Mouse (Mus musculus) right cerebral cortex, postnatal 4 days (tissue): ENCODE measurements at regions not wholly inside any gene's neighbourhood (a gene's known extent, or its start where the extent isn't known, plus 50 kb on each side); places are given as distances from the start of the nearest gene placed in this dataset.
A peak's percentile ranks its signal among the peaks of the same experiment; 100 is the strongest.

Experiments used
- DNase-seq: peaks from one replicate; pipeline ENCODE4 v3.0.0-alpha.2; 2022

DNA sequence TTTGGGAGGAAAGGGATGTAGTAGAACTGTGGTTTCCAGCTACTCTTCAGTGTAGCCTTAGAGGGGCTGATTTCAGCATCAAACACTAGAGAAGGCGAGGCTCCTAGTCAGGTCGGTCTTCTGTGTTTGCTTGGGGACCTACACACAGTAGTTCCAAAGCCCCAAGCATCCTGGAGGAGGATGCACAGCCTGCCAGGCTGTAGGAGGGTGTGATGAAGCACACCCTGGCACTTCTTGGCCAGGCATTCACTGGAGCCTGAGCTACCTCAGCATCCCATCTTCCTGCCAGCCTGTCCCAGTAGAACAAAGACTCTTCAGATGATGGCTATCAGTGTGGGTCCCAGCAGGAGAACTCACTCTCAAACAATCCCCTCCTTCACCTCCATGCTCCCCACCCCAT lies 233.4 kb upstream of the Tbx18 start:
- DNase-seq, result no peak

DNA sequence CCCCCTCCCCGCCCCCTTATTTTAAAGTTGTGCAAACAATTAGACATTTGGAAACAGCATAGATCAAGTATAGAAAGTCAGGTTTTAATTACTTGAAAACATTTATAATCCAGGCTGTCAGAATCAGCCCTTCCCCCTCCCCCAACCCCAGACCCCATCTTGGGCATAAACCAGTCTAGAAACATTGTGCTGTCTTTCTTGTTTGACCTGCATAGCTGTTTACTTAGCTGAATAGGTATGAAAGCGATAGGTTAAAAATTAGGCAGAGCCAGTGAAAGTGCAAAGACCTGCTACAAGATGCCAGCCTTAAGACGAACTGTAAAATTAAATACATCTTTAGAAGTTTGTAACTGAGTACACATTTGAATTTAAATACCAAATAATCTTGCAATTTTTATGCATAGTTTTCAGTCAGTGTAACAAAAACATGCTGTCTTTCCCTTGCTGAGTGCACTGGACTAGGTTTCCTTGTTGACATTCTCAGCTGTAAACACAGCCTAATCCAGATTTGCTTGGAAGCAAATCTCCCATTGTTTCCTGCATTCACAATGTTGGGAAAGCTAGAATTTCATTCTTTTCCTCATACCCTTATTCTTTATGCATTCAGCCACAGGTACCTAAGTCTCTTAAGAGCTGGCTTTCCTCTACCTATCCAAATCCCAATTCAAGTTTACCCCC lies 234.2 kb upstream of the Tbx18 start:
- no peak for DNase-seq

DNA sequence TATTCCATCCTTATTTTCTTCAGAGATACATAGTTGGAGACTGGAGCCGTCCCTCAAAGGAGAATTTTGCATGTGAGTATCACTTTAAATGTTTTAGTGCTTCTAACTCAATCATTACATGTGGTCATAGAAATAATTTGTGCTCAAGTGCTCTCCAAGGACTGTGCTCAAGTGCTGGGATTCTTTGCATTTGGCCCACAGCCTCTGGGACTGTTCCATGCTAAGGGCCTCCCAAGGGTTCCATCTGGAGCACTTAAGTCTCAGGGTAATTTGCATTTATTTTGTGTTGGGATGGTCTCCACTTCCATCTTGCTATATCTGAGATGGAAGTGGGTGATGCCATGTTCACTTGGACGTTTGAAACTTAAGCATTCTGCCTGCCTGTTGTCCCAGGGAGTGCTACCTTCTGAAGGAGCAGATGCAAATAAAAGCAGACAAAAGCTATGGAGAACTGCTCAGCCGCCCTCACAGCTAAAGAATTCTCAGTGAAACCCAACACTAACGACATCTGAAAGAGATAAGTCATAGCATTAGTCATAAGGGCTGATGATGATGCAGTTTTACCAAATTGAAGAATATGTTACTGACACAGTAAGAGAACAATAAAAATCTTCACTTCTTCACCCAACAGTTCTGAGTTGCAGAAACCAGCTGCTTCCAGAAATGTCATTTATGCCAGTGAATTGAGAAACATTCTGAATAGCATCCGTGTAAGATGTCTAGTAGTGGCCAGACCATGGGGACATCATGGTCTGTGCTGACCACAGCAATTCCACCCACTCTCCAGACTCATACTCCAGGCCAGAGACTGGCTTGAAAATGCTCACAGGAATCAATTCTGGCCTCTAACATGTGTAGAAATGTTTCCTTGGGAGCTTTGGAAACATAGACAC lies 237.4 kb upstream of the Tbx18 start:
- no peak for DNase-seq

DNA sequence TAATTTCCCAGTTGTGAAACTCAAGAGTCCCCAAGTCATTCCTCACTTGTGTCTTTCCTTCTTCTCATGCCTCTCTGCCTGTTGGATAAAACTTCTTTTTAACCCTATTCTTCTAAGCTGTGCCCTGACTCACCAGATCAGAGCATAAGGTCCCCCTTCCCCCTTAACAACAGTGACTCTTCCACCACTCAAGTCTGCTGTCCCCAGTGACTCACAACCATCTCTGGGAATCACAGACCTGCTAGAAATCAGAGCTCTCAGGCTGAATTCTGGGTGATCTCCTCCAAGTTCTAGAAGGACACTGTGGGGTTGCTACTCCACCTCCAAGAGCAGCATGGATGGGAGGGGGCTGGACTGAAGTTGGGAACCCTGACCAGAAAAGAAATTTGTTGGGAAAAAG lies 239.5 kb upstream of the Tbx18 start:
- no peak for DNase-seq

DNA sequence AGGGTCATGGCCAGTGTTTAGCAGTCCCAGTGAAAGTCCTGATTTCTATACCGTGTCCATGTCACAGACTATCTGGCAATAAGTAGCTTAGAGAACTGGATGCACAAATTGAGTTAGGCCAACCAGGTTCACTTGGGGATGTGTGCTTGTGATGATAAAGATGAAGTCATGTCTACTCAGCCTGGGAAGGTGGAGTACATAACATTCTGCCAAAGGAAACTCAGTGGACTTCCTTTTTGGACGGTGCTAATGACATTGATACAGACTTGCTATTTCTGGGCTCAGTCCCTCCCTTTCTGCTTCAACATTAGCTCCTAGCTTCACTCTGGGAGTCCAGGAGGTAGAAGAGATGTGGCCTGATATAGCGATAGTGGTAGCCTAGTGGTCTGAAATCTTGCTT lies 240.7 kb upstream of the Tbx18 start:
- no peak for DNase-seq

DNA sequence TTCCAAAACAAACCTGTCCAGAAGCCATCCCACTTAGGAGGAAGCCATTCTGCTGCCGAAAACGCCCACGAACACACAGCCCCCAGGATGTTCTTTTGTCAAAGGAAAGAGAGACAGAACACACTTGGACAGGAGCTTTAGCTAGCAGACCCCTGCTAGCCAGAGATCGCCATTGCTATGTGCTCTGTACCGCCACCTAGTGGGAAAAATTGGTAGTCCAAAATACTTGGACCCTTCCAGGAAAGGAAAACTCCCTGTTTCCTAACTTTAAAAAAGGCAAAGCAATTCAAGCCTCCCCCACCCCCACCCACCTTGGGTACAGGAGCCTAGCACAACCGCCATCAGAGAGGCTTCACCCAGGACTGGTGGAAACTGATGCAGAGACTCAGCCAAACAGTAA lies 242.5 kb upstream of the Tbx18 start:
- DNase-seq, result peak; percentile 8

DNA sequence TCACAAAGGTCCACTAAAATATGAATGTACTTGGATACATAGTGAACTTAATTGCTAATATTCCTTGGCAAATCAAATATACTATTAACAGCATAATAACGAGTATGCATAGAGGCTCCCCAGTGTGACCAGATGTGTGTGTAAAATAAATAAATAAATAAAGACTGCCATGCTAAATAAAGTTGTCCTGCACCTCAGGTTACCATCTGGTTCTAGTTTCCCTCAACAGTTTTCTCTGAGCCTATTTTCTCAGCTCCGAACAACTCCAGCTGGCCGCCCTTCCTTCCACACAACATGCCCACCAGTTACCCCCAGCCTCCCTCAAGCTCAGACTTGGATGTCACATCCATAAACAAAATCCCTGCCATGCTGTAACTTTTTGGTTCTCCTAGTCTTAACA lies 253.8 kb upstream of the Tbx18 start:
- DNase-seq, result no peak

DNA sequence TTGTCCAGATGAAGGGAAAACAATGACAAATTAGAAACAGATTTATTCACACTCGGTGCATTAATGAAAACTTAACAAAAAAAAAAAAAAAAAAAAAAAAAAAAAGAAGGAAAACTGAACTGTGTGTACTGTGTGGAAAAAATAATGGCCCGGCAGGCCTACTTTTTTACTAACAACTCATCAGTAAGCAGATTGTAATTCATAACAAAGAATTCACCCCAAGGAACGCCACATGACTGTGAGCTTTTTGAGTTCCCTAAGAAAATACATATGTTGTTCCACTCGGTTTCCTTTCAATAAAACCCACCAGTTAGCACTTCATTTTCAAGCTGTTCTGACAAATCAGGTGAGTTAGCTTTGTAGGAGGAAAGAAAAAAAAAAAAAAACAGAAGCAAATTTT lies 254.4 kb upstream of the Tbx18 start:
- DNase-seq, result no peak

DNA sequence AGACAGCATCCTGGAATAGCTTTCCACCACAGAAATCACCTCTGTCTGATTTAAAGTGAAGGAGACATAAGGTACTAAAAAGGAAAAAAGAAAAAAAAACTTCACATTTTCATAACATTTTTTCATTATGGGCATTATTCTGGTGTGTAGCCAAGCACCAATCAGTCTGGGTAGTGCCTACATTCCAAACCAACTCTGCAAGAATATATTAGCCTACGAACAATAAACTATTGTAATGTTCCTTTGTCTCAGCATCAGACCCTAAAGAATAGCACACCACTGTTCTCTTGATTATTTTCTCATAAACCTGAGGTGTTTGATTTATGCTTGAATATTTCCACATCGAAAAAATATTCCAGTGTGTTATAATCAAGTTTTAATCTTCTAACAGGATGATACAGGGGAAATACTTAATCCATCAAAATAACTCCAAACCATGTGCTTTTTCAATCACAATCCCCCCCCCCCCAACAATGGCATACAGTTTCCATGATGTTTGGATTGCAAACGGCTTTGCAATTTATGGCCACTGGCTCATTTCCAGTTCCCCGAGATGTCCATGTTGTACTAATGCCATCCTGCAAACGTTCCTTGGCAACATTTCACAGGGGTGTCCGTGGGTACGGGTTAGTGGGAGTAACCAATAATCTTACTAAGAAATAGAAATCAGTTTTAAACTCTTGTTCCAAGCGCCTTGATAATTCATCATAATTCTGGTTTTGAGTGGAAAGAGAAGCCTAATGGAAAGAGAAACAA lies 275.1 kb upstream of the Tbx18 start:
- no peak for DNase-seq

DNA sequence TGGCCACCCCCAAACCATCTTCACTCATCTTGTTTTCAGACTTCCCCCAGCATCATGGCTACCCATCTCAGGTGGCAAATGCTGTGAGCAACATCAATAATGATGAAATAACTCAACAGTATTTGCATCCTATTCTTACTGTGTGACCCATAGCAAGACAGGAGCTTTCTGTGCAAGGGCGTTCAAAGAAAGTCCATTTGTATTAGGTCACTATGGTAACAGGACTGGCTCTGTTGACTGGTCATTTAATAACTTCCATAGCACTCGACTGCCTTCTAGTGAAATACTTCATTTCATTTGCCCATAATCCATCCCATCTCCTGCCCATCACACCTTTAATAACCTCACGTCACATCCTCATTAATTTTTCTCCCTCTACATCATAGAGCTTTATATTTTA lies 292.7 kb upstream of the Tbx18 start:
- DNase-seq, result no peak

DNA sequence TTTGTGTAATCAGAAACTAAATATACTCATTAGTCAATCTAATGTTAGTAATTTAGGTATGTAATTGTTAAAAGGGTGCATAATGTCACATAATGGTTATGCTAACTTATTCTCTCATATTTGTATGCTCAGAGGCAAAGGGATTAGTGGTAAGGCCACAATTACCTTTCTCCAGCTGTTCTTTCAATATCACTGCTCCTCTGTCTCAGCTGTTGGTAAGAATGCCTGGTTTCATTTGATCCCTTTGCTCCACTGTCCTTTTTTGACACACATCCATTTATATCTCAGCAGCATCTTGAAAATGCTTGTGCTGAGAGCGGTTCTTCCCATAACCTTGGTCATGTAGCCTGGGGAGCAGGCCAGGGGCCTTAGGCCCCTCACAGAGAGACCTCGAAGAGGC lies 294.9 kb upstream of the Tbx18 start:
- DNase-seq, result no peak

DNA sequence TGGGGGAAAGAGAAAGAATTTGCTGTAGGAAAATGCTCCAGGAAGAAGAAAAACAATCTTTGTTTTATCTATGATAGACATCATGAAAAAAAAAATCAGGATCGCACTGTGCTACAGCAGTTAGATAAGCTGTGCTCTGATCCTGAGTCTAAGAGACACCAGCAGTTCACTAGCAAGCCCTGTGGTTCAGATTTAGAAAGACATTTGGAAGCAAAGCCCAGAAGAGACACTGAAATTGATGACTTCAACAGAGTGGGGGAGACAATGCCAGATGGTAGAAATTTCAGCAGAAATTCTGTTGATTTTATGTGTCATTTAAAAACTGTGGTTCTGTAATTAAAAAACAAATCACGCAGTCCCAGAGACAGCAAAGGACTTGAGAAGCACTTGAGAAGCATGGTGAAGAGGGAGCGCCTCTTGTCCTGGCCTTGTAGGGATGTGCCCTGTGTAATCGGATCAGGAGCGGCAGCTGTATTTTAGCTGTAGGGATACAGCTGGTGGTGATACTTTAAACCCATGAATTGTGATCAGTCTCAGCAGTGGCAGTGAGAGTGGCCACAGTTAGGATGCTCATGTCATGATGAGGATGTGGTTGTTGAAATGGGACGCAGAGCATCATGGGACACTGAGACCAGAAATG lies 296.4 kb upstream of the Nt5e start:
- DNase-seq, result no peak

DNA sequence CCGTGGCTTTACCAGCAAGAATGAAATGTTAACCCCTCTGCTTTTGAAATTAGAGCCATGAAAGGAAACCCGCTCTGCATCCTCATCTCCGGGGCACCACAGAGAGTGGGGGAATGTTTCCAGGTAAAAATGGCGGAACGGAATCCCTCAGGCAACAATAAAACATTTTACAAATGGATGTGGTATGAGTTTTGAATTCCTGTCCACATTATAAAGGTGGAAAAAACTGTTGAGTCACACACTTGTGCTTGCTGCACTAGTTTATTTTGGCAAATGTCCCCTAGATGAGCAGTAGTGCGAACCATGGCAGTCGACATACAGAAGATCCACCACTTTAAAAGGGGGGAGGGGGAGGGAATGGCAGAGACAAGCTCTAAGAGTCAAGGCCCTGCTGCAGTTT lies 289.4 kb upstream of the Nt5e start:
- no peak for DNase-seq

DNA sequence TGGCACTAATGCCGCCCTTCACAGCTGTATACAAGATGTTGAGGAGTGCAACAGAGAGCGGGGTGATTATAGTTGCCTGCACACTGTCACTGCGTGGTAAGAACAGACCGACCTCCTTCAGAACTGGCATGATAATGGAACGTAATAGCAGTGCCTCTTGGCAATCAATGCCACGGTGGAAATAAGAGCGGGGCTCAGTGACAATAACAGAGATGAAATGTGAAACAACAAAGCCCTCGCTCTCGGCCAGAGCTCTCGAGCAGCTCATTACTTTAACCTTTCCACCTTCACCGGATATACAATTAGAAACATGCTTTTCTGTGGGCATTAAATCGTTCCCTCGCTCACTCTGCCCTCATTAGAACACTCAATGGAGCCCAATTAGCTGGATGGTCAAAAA lies 277.7 kb upstream of the Nt5e start:
- no peak for DNase-seq

DNA sequence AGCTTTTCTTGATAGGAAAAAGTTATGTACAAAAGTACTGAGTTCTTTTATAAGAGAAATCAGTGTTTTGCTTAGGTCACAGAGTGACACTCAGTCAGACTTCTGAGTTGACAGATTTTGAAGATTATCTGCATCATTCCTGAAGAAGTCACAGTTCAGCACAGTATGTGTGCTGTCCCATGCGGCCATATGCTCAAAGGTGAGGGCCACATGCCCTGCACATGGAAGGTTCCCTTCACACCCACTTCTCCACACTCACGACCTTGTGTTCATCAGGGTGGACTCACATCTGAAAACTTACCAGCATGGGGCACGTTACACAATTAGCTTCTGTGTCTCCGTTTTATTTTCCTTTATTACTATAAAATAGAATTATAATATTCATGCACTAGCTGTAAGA lies 277.2 kb upstream of the Nt5e start:
- DNase-seq, result no peak

DNA sequence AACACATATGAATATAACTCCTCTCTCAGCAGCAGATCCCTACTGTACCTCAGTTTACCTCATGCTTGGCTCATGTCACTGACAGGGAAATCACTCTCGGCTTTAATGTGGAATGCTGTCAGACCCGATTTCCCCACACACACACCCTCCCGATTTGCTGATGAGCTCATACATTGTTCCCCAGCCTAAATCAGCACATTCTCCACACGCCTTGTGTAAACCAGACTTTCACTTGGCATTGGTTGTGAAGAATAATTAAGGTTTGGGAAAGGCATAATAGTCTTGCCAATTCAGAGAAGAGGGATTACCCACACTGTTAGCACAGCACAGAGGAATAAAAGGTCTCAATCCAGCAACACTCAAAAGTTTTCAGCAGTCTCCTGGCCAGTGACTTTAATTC lies 268.4 kb upstream of the Nt5e start:
- DNase-seq, result no peak

DNA sequence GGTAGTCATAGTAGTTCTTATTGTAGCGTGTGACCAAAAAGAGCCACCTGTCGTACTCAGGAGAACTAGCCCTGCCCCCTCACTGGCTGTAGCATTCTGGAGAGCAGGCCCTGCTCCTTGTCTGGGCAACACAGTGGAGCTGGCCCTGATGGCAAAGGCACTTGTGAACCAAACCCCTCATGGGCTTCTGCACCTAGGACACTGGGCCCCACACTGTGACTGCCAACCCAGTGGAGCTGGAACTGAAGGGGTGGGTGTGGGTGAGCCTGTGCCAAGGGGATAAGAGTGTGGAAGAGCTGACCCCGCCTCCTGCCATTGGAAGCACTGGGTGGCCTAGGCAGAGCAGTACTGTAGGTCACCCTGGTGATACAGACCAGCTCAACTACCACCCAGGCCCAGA lies 268.0 kb upstream of the Nt5e start:
- DNase-seq, result no peak

DNA sequence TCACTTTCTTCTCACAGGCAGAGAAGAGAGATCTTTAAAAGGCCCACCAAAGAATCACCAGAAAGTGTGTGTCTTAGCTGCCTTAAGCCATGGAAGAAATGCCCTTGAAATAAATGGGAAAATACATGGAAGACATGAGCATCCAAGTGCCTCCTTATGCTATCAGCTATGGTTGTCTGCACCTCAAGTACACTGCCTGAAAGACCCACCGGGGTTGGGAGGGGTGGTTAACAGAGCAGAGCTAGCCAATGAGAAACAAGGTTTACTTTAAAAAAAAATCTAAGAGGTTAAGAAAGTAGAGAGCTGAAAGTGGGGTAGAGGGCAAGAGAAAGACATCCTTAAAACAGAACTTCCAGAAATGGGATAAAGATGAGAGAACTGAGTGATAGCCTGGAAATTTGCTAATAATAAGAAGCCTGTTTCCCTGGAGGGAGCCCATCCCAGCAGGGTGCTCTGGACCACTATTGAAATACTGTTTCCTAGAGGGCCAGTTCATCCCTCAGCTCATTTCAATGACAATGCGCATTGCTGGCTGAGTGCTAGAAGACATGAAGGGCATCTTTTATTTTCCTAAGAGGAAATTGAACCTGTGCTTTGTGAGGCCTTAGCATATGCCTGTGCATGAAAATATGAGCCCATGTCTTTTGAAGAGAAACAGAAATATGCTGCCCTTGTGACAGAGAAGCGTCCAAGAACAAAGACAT lies 262.9 kb upstream of the Nt5e start:
- DNase-seq, result no peak

DNA sequence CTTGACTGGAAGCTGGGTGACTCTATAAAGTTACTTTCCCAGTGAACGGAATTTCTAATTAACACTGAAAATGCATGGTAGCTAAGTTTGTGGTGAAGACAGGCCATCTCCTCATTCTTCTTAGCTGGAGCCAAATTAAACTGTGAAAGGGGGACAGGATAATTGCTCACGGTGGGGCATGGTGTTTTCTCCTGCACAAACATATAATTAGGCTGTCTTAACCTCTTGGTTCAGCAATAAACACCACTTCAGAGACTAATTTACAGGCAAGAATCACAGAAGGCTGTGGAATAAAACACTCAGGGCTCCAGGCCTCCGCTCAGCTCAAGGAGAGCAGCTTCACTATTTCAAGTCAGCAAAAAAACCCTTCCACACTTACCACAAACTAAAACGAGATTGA lies 261.9 kb upstream of the Nt5e start:
- DNase-seq, result no peak

DNA sequence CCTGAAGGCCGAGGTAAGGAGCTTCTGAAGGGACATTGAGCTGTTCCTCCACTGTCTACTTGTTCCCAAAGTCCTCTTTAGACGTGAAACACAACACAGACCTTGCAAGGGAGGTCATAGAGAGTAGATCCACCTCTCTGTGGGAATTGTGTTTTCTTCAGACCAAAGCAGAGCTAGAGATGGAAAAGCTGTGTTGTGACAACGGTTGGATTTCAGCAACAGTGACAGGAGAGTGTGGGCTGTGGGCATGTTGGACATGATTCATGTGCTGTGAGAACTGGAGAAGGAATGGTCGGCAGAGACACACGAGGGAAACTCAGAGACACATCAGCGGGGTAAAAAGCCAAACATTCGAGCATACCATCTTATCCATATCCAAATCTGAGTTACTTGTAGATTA lies 261.2 kb upstream of the Nt5e start:
- no peak for DNase-seq

DNA sequence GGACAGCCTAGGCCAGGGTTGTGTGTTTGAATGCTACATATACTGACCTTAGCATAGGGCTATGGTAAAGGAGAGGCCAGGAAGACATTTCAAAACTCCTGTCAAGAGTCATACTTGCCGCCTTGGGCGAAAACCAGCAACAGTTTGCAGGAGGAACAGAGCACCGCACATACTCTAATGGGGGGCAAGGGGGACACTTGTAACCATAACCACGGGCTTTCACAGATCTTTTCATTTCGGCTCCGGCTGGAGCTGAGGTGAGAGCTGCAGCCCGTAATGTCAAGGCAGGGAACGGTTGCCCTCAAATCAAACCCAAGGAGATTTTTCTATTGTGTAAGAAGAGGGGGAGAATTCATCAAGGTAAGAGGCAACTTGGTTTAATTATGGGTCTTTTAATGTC lies 258.7 kb upstream of the Nt5e start:
- DNase-seq, result no peak

DNA sequence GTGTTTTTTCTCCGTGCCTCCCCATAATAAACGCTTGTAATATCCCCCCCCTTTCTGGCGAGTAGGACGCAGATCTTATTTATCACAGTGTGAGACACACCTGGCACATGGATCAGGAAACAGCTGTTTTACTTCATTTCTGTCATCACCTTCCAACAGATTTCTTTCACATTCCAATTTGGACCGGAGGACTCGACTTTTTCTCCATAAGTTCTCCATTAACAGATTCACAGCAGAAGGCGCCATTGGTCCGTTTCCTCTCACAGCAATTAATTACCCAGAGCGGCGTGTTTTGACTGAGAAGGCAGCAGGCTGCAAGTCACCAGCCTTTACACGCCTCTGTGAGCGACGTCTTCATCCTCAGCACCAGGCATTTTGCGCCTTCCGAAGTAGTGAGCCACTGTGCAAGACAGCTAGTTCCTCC lies 258.1 kb upstream of the Nt5e start:
- DNase-seq, result no peak

DNA sequence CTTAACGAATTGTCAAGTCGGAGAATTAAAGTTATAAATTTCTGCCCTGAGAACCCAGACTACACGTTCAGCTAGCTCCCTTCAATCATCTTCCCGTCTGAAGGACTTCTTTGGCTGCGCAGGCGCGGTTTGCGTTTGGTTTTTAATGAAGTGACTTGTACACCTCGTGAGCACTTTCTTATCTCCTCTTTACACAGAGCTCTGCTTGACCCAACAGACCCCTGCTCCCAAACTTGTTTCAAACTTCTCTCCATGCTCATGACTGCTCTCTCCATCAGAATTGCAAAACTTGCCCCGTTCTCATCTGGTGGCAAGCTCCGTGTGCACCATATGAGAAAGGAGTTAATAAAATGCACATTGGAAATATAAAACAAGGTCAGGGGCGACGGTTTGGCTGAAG lies 257.2 kb upstream of the Nt5e start:
- DNase-seq, result no peak
